Mouse (Mus musculus) limb, embryonic 13.5 days (tissue): ENCODE measurements at regions not wholly inside any gene's neighbourhood (a gene's known extent, or its start where the extent isn't known, plus 50 kb on each side); places are given as distances from the start of the nearest gene placed in this dataset.

Experiments used
- ATAC-seq: fragments of 200-750 bp; cut with Nextera tagmentation; 2 replicates; pipeline ENCODE4 v1.8.0; 2017; ENCODE audit warnings: low read depth, moderate number of reproducible peaks, moderate TSS enrichment; ENCODE audit not compliant: low FRiP score
- H3K27ac ChIP-seq: fragments of 300-500 bp; sonication (generic); 2 replicates; pipeline ENCODE4 v1.5.1; 2015; ENCODE audit warnings: inconsistent platforms, mild to moderate bottlenecking, moderate library complexity
- H3K27me3 ChIP-seq: fragments of 300-500 bp; sonication (generic); 2 replicates; pipeline ENCODE4 v1.6.1; 2015; ENCODE audit warnings: mild to moderate bottlenecking, inconsistent platforms
- H3K36me3 ChIP-seq: fragments of 300-500 bp; sonication (generic); 2 replicates; pipeline ENCODE4 v1.6.1; 2015; ENCODE audit warnings: inconsistent platforms, mild to moderate bottlenecking, moderate library complexity
- H3K4me1 ChIP-seq: fragments of 300-500 bp; sonication (generic); 2 replicates; pipeline ENCODE4 v1.6.1; 2015; ENCODE audit warnings: inconsistent platforms
- H3K4me2 ChIP-seq: fragments of 300-500 bp; sonication (generic); replicated peaks from 2 replicates; pipeline ENCODE4 v1.6.1; 2015; ENCODE audit warnings: inconsistent platforms, mild to moderate bottlenecking, moderate library complexity
- H3K4me3 ChIP-seq: fragments of 300-500 bp; sonication (generic); 2 replicates; pipeline ENCODE4 v1.5.1; 2015; ENCODE audit warnings: moderate library complexity, mild to moderate bottlenecking, inconsistent platforms
- H3K9ac ChIP-seq: fragments of 300-500 bp; sonication (generic); 2 replicates; pipeline ENCODE4 v1.6.1; 2015; ENCODE audit warnings: mild to moderate bottlenecking, inconsistent platforms
- H3K9me3 ChIP-seq: fragments of 300-500 bp; sonication (generic); 2 replicates; pipeline ENCODE4 v1.6.1; 2016; ENCODE audit warnings: inconsistent platforms
- WGBS: fragments of 180-500 bp; shearing (Covaris S2); methylation state at CpG from one replicate; pipeline ENCODE4 v1.1.7; 2015; 5-methylcytosine and 5-hydroxymethylcytosine counted together

- H3K9ac ChIP-seq = no peak overlapping the region
- ATAC-seq = no peak
- H3K4me2 ChIP-seq = no peak overlapping the region
- H3K27me3 ChIP-seq = no peaks in the 10 kb centered on the region
- H3K4me3 ChIP-seq = no peak overlapping the region
- no peak overlapping the region for H3K27ac ChIP-seq
- H3K36me3 ChIP-seq = no peaks in the 10 kb centered on the region
- peaks cover 6% of the 10 kb centered on the region for H3K4me1 ChIP-seq
- 87% methylated on average over 5 of the region's 5 CpGs for WGBS
- no peaks in the 10 kb centered on the region for H3K9me3 ChIP-seq
Observed at GRCm38 (mm10) chr1:155041592-155041991, 57.8 kb downstream of the Ier5 start.

GRCm38 (mm10) chr1:155040939-155041371 is 58.5 kb downstream of the Ier5 start:
- peak; percentile 72 for ATAC-seq
- H3K9me3 ChIP-seq = no peaks in the 10 kb centered on the region
- 0 out of 2 replicates have a peak overlapping the region, but pooled peaks have one; percentile 22 for H3K27ac ChIP-seq

GRCm38 (mm10) chr1:155040086-155040726 is 59.2 kb downstream of the Ier5 start:
- no peak overlapping the region for H3K4me3 ChIP-seq
- WGBS = 49% methylated on average over 8 of the region's 9 CpGs
- no peaks in the 10 kb centered on the region for H3K36me3 ChIP-seq
- H3K4me2 ChIP-seq = no peak overlapping the region
- H3K27ac ChIP-seq = no peak overlapping the region
- ATAC-seq = no peak
- H3K27me3 ChIP-seq = no peaks in the 10 kb centered on the region
- H3K9me3 ChIP-seq = no peaks in the 10 kb centered on the region
- H3K9ac ChIP-seq = no peak overlapping the region
- peaks cover 6% of the 10 kb centered on the region for H3K4me1 ChIP-seq

More at GRCm38 (mm10) chr1:155040939-155041371, 58.5 kb downstream of the Ier5 start:
- Histone ChIP-seq H3K4me2 (no peak overlapping the region), H3K36me3 (no peaks in the 10 kb centered on the region), H3K9ac (no peak overlapping the region), H3K27me3 (no peaks in the 10 kb centered on the region), H3K4me3 (no peak overlapping the region), H3K4me1 (peaks cover 6% of the 10 kb centered on the region)
- 42% methylated on average over 1 of the region's 1 CpGs for WGBS

GRCm38 (mm10) chr1:155038631-155039625 is 60.5 kb downstream of the Ier5 start:
- Histone ChIP-seq H3K27me3 (no peaks in the 10 kb centered on the region), H3K4me1 (peaks cover 6% of the 10 kb centered on the region), H3K36me3 (no peaks in the 10 kb centered on the region), H3K9me3 (no peaks in the 10 kb centered on the region), H3K9ac (no peak overlapping the region), H3K27ac (no peak overlapping the region), H3K4me2 (no peak overlapping the region), H3K4me3 (no peak overlapping the region)
- WGBS = 73% methylated on average over 11 of the region's 11 CpGs
- no peak for ATAC-seq

GRCm38 (mm10) chr1:155037479-155037878 is 62.0 kb downstream of the Ier5 start:
- Histone ChIP-seq H3K4me1 (peaks cover 6% of the 10 kb centered on the region), H3K9me3 (no peaks in the 10 kb centered on the region), H3K4me3 (no peak overlapping the region), H3K36me3 (no peaks in the 10 kb centered on the region), H3K9ac (no peak overlapping the region), H3K4me2 (no peak overlapping the region), H3K27me3 (no peaks in the 10 kb centered on the region), H3K27ac (no peak overlapping the region)
- 84% methylated on average over 3 of the region's 3 CpGs for WGBS
- no peak for ATAC-seq

- Histone ChIP-seq H3K4me3 (no peak overlapping the region), H3K27ac (peak overlapping the region; percentile 15; the same call in 1 of the 2 replicates), H3K4me2 (no peak overlapping the region), H3K9me3 (no peaks in the 10 kb centered on the region), H3K36me3 (no peaks in the 10 kb centered on the region), H3K4me1 (peaks cover 34% of the 10 kb centered on the region), H3K9ac (no peak overlapping the region; the same call in 1 of the 2 replicates), H3K27me3 (0 out of 2 replicates have a peak, but pooled peaks cover 6% of the 10 kb centered on the region)
- WGBS = 13% methylated on average over 9 of the region's 9 CpGs
- 0 out of 2 replicates have a peak, but pooled peaks have one; percentile 19 for ATAC-seq
Observed at GRCm38 (mm10) chr1:155030908-155031307, 68.5 kb downstream of the Ier5 start.

GRCm38 (mm10) chr1:155029195-155029879 is 70.1 kb downstream of the Ier5 start:
- Histone ChIP-seq H3K4me2 (peak overlapping the region; percentile 28; the same call in 1 of the 2 replicates), H3K9ac (no peak overlapping the region), H3K9me3 (no peaks in the 10 kb centered on the region), H3K4me3 (no peak overlapping the region), H3K4me1 (peaks cover 34% of the 10 kb centered on the region), H3K36me3 (no peaks in the 10 kb centered on the region), H3K27ac (no peak overlapping the region), H3K27me3 (0 out of 2 replicates have a peak, but pooled peaks cover 6% of the 10 kb centered on the region)
- 59% methylated on average over 17 of the region's 17 CpGs for WGBS
- ATAC-seq = no peak

- Histone ChIP-seq H3K9ac (no peak overlapping the region), H3K4me2 (peak overlapping the region; percentile 28; the same call in 1 of the 2 replicates), H3K27ac (no peak overlapping the region), H3K36me3 (no peaks in the 10 kb centered on the region), H3K27me3 (0 out of 2 replicates have a peak, but pooled peaks cover 6% of the 10 kb centered on the region), H3K4me3 (no peak overlapping the region), H3K4me1 (peaks cover 34% of the 10 kb centered on the region), H3K9me3 (no peaks in the 10 kb centered on the region)
- 42% methylated on average over 5 of the region's 5 CpGs for WGBS
- ATAC-seq = no peak
Observed at GRCm38 (mm10) chr1:155028735-155029134, 70.7 kb downstream of the Ier5 start.

- Histone ChIP-seq H3K4me3 (no peak overlapping the region), H3K4me2 (no peak overlapping the region), H3K4me1 (peaks cover 34% of the 10 kb centered on the region), H3K9ac (no peak overlapping the region), H3K36me3 (no peaks in the 10 kb centered on the region), H3K27ac (no peak overlapping the region), H3K9me3 (no peaks in the 10 kb centered on the region), H3K27me3 (0 out of 2 replicates have a peak, but pooled peaks cover 6% of the 10 kb centered on the region)
- ATAC-seq = no peak
- 38% methylated on average over 6 of the region's 6 CpGs for WGBS
Observed at GRCm38 (mm10) chr1:155028147-155028546, 71.3 kb downstream of the Ier5 start.

- Histone ChIP-seq H3K27me3 (0 out of 2 replicates have a peak, but pooled peaks cover 6% of the 10 kb centered on the region), H3K36me3 (no peaks in the 10 kb centered on the region), H3K27ac (no peak overlapping the region), H3K9me3 (no peaks in the 10 kb centered on the region), H3K9ac (no peak overlapping the region), H3K4me1 (peaks cover 34% of the 10 kb centered on the region), H3K4me3 (no peak overlapping the region), H3K4me2 (no peak overlapping the region)
- 36% methylated on average over 7 of the region's 8 CpGs for WGBS
- no peak for ATAC-seq
Observed at GRCm38 (mm10) chr1:155027583-155027982, 71.9 kb downstream of the Ier5 start.

GRCm38 (mm10) chr1:155025862-155026478 is 73.5 kb downstream of the Ier5 start:
- Histone ChIP-seq H3K36me3 (no peaks in the 10 kb centered on the region), H3K4me3 (no peak overlapping the region), H3K4me1 (peaks cover 30% of the 10 kb centered on the region), H3K9ac (no peak overlapping the region), H3K27me3 (0 out of 2 replicates have a peak, but pooled peaks cover 6% of the 10 kb centered on the region), H3K27ac (no peak overlapping the region), H3K4me2 (no peak overlapping the region), H3K9me3 (no peaks in the 10 kb centered on the region)
- ATAC-seq = 0 out of 2 replicates have a peak, but pooled peaks have one; percentile 10
- 6% methylated on average over 5 of the region's 5 CpGs for WGBS
